Mouse (Mus musculus) lung, adult 2 months (tissue): ENCODE results near the gene Paox. TPM values are rescaled to one million over a fixed set of nuclear protein-coding genes. Genes with fewer than 3 reads are reported as not detected.
A peak's percentile ranks its signal among the peaks of the same experiment; 100 is the strongest.

Experiments
- DNase-seq: peaks from one replicate; pipeline ENCODE4 v3.0.0; 2022
- H3K4me1 ChIP-seq: fragments of 200-500 bp; 2 replicates; pipeline ENCODE4 v1.6.1; 2011; ENCODE audit warnings: low read length; ENCODE audit not compliant: control insufficient read depth, insufficient read depth
- H3K4me3 ChIP-seq: fragments of 200-500 bp; replicated peaks from 2 replicates; pipeline ENCODE3; 2011; ENCODE audit warnings: low read depth, mild to moderate bottlenecking, control low read depth, low read length; ENCODE audit errors: extremely low read depth
- CTCF ChIP-seq: fragments of 200-500 bp; IDR thresholded peaks from 2 replicates; pipeline ENCODE4 v1.5.1; 2011; ENCODE audit warnings: mild to moderate bottlenecking, low read length, control low read depth; ENCODE audit not compliant: insufficient read depth
- POLR2A ChIP-seq: fragments of 200-500 bp; IDR thresholded peaks from 2 replicates; pipeline ENCODE4 v1.6.1; 2011; ENCODE audit warnings: low read depth, mild to moderate bottlenecking, control low read depth, low read length, borderline replicate concordance; ENCODE audit errors: extremely low read depth
- WGBS: fragments of 180-500 bp; shearing (Covaris S2); methylation state at CpG from one replicate; pipeline ENCODE4 v1.1.7; 2018; 5-methylcytosine and 5-hydroxymethylcytosine counted together
- polyA plus RNA-seq: library from polyadenylated mRNA; depleted of rRNA; stranded (reverse); fragments of >200 nt; gene quantifications from 2 replicates; pipeline ENCODE4 v1.2.3, GENCODE M21; 2012

The Paox gene
- polyA plus RNA-seq, 1 experiment: 11.2 TPM

- Histone ChIP-seq H3K4me1 (no peaks in the 10 kb centered on the region), H3K4me3 (no peak within 1 kb of the TSS)
- no peak for DNase-seq
- WGBS: 66% methylated on average over 5 of the region's 5 CpGs
- TF ChIP-seq POLR2A: no peak
These were observed 22.6 kb upstream of the Paox start, which contains the start of gene Prap1 for GRCm38 (mm10) chr7:140092924-140093528. Gene Prap1 (plus strand): TSS chr7:140093395.

- H3K4me1 ChIP-seq: no peaks in the 10 kb centered on the region
- DNase-seq: no peak
- TF ChIP-seq CTCF (no peak), POLR2A (no peak)
- no peak overlapping the region for H3K4me3 ChIP-seq
- WGBS: 32% methylated on average over 5 of the region's 5 CpGs
These were observed 20.6 kb upstream of the Paox start for GRCm38 (mm10) chr7:140094954-140095353.

DNA sequence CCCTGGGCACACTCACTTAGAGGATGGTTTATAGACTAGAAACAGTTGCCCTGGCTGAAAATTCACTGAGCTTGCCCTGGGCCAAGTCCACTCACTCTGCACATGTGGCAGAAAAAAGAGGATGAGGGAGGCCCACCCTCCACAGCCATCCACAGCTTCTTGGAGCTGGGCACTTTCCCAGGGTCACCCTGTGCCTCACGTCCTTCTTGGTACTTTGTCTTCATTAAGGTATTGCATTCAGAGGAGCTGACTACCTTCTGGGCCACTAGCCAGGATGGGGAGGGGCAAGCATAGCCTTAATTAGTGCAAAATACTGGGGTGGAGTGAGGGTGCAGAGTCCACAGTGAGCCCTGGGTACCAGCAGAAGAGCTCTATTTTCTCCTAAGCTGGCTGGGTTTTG is 20.0 kb upstream of the Paox start:
- no peak overlapping the region for H3K4me3 ChIP-seq
- DNase-seq: no peak

DNA sequence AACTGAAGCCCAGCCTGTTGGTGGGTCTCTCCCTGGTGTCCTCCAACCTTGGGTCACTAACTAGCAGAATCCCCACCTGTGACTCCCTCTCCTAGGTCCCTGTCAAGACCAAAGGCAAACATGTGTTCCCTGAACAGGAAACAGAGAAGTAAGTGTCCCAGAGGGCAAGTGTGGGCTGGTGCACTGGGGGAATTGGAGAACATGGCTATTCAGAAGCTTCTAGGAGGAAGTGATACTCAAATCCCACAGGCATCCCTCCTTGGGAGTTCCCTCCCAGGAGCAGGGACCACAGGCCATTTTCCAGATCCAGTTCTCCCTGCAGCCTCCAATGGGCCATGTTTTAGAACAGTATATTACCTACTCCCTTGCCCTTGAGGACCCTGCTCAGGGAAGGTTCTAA is 19.5 kb upstream of the Paox start:
- DNase-seq: no peak
- TF ChIP-seq POLR2A: no peak
- no peak for TF ChIP-seq CTCF
- Histone ChIP-seq H3K4me3 (no peak overlapping the region), H3K4me1 (no peaks in the 10 kb centered on the region)

More for the DNA sequence above, 20.0 kb upstream of the Paox start:
- TF ChIP-seq POLR2A (no peak), CTCF (no peak)
- WGBS: 16% methylated on average over 1 of the region's 1 CpGs
- no peaks in the 10 kb centered on the region for H3K4me1 ChIP-seq

DNA sequence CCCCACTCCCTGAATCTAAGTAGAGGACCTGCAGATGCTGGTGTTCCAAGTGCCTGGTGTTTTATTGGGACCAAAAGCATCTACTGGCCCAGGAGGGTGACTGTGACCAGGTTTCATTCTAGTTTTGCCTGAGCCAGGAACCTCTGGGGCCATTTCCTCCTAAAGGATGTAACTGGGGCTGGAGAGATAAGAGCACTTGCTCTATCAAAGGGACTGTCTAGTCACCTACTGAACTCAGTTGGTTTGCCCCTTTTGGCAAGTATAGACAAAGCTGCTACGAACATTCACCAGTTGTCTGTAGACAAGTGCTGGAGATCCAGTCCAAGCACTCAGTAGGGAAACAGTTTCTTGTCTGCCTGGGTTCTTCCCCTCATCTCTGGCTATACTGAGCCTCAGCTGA is 17.1 kb upstream of the Paox start:
- no peak for DNase-seq
- TF ChIP-seq CTCF (no peak), POLR2A (no peak)
- 86% methylated on average over 1 of the region's 1 CpGs for WGBS
- H3K4me1 ChIP-seq: no peaks in the 10 kb centered on the region
- no peak overlapping the region for H3K4me3 ChIP-seq

DNA sequence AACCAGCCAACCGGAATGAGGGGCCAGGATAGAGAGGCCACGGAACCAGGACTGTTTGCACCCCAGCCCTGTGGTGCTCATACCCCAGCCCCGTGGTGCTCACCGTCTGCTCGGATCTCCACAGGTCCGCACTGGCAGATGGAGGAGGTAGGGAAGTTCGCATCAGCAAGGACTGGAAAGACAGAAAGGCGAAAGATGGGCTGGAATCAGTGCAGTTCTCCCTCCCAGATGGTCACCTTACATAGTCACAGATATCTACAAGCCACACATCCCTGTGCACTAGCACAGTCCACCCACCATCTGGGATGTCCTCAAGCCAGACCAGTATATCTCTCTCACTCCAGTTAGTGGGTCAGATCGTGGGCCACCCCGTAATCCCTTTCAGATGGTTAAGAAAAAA is 14.1 kb upstream of the Paox start:
- TF ChIP-seq CTCF: no peak
- no peak for TF ChIP-seq POLR2A
- DNase-seq: no peak
- 83% methylated on average over 10 of the region's 10 CpGs for WGBS
- Histone ChIP-seq H3K4me3 (peak overlapping the region; percentile 3), H3K4me1 (no peaks in the 10 kb centered on the region)

GRCm38 (mm10) chr7:140101993-140102860 is 13.4 kb upstream of the Paox start, which contains the start of gene Fuom:
Gene Fuom (minus strand): TSS chr7:140102441.
- WGBS: under 1% methylated on average over 30 of the region's 30 CpGs
- Histone ChIP-seq H3K4me1 (no peaks in the 10 kb centered on the region), H3K4me3 (peak within 1 kb of the TSS; percentile 59)
- no peak for TF ChIP-seq CTCF
- peak; percentile 56; the same call in 1 of the 2 replicates for TF ChIP-seq POLR2A
- DNase-seq: peak; percentile 81

- Histone ChIP-seq H3K4me1 (no peaks in the 10 kb centered on the region), H3K4me3 (no peak overlapping the region)
- WGBS: 73% methylated on average over 4 of the region's 4 CpGs
- no peak for DNase-seq
- no peak for TF ChIP-seq POLR2A
- no peak for TF ChIP-seq CTCF
These were observed 11.6 kb upstream of the Paox start for GRCm38 (mm10) chr7:140104009-140104408.

- TF ChIP-seq CTCF: no peak
- no peak for TF ChIP-seq POLR2A
- H3K4me3 ChIP-seq: no peak overlapping the region
- WGBS: 55% methylated on average over 3 of the region's 3 CpGs
- no peak for DNase-seq
- no peaks in the 10 kb centered on the region for H3K4me1 ChIP-seq
These were observed 3.7 kb upstream of the Paox start for GRCm38 (mm10) chr7:140111943-140112342.

DNA sequence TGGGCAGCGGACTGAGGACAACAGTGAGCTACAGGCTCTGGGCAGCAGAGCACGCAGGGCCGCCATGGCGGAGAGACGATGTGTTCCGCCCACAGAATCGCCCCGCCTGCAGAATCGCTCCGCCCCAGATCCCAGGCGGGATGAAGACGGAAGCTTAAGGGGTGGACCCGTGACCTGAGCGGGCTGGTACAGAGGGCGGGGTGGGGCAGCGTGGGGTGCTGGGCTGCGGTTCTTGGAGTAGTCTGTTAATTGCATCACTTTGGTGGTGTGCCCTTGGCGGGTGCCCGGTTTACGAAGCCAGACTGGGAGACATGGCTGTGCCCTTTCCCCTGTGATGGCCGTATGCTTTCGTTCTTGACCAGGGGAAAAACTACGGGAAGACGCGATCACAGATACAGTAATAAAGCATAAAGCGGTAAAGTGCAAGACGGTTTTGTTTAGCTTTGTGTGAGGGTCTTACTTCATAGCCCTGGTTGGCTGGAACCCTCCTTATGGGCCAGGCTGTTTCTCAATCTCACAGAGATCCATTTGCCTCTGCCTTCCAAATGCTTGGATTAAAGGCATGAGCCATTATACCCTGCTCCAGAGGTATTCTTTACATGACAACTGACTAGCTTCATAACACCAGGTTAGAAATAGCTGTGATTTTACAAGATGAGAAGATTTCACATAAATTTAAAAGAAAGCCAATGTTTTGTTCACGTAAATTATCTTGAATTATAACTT is 893 bp downstream of the Paox start, which contains the start of gene Echs1:
Echs1 (minus strand) TSS at position 148 of the 726 bp plus-strand sequence.
- no peaks in the 10 kb centered on the region for H3K4me1 ChIP-seq
- peak; percentile 90 for DNase-seq
- peak within 1 kb of the TSS; percentile 85 for H3K4me3 ChIP-seq
- TF ChIP-seq POLR2A (peak; percentile 83; the same call in 1 of the 2 replicates), CTCF (no peak)
- 4% methylated on average over 28 of the region's 28 CpGs for WGBS
